Mouse (Mus musculus) mature B cell (primary cell): ENCODE results near the gene Rnf169.

Experiments used
- in situ Hi-C: fragments of 300-500 bp; cut with MboI; formaldehyde crosslinking; loops from 2 replicates; pipeline ENCODE4 v1.14.3; 2019

Rnf169 gene

DNA sequence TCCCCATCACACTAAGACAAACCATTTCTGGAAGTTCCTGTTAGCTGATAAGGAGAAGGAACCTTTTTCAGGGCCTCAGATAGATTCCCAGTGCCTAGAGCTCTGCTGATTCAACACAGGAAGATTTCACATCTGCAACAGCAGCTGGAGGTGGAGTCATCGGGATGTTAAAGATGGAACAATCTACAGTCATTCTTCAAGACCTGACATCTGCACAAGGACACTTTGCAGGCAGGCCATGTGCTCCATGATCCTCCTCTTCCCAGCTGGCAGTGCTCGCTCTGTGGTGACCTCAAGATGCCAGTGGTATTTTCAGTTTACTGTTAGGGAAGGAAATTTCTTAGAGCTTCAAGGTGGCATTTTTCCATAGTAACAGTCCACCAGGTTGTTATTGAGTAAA lies 87.9 kb downstream of the Rnf169 start:
- in situ Hi-C loops: no loop called here

DNA sequence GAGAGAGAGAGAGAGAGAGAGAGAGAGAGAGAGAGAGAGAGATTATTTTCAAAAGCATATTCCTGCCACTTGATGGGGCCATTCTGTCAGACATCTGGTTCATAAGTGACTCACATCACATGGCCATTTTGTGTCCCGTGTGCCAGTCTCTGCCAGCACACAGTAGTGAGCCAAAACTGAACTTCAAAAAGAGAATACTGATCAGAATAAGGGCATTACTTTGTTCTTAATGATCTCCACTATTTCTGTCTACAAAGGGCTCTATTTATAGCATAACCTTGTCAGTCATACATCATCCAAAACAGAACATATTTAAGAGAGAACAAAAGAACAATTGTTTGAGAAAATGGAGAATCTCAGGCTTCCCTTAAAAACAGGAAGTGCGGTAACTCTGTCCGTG lies 88.8 kb downstream of the Rnf169 start:
- in situ Hi-C loops: no loop called here

DNA sequence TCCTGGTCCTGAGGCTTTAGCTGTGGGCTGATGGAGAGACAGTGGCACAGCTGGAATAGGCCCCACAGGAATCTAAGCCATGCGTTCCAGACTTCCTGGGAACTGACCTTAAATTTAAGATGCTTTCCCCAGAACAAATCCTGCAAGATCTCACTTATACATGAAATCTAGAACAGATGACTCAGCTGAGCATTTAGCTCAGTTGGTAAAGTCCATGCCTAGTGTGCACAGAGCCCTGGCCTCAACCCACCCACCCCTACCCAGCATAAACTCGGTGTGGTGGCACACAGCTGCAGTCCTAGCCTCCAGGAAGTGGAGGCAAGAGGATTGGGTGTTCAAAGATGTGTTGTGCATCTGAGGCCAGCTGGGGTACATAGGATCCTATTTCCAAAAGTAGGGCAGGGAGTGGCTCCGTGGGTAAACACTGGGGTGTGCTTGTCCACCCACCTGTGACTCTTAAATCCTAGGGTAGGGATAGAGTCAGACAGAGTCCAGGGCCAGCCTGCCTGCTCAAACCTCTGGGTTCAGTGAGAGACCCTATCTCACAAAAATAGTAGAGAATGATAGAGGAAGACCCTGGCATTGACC lies 90.0 kb downstream of the Rnf169 start:
- in situ Hi-C loops: no loop called here

DNA sequence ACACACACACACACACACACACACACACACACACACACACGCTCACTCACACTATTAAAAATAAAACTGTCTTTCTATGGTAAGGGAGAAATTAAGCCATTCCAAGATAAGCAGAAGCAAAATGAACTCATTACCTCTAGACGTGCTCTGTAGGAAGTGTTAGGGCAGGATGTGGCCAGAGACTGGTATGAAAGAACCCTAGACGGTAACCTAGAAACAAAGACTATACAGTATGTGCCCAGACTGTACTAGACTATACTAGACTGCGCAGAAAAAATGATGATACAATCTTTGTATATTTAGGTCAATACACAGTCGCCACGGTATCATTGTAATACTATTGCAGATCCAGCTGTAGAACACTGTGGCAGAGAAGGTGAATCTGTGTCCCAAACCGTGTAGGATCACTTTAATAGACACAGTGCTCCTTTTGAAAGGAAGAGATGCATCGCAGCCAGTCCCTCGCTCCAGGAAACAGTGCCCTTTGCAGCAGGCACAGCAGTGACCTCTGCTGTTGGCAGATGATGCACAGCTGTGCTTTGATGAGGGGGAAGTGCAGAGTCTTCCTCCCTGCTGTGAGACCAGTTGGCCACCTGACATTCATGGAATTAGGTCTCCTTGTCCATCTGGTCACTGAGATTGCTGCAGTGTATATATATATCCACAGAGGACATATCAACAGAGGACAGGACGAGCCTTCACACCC lies 90.9 kb downstream of the Rnf169 start:
- in situ Hi-C loops: no loop called here

- in situ Hi-C loops: no loop called here
These were observed 92.5 kb downstream of the Rnf169 start for GRCm38 (mm10) chr7:99887743-99888142.

GRCm38 (mm10) chr7:99887230-99887735 lies 93.0 kb downstream of the Rnf169 start:
- in situ Hi-C loops: no loop called here

GRCm38 (mm10) chr7:99878254-99878653 lies 102.0 kb downstream of the Rnf169 start:
- in situ Hi-C loops: no loop called here

GRCm38 (mm10) chr7:99876345-99876744 lies 103.9 kb downstream of the Rnf169 start:
- in situ Hi-C loops: no loop called here

DNA sequence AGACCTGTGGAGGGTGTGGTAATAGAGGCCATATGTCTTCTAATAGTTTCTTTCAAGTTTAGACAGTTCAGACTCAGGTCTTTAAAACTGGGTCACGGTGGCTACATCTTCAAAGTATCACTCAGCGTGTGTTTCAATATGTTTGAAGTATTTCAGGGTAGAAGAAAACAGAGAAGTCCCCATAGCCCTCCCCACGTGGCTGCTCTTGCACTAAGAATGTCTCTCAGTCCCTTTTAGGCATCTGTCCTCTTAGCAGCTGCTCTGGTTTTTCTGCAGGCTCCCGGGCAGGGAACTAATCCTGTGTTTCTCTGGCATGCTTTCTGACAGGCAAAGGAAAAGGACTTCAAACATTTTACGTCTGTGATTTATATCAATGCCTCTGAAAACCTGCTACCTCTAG lies 104.4 kb downstream of the Rnf169 start:
- in situ Hi-C loops: no loop called here

DNA sequence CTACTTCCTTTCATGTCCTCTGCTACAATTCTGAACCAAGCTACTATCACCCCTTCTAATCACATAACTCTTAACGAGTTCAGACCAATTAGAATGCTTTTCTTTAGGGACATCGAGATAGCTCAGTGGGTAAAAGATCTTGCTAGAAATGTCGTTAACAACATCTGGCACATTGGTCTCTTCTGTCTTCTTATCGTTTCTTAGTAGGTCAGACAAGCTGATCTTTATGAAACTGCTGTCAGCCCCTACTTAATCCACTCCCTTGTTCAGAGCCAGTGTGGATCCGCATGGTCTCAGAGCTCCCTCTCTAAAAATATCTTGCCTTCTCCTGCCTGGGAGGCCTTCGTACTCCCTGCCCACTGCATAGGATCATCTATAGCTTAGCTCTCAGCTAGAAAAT lies 106.3 kb downstream of the Rnf169 start:
- in situ Hi-C loops: no loop called here
